Mouse (Mus musculus): ENCODE data around the gene Ddit4.

GRCm38 (mm10) chr10:59900939-59901338 lies 50.7 kb downstream of the Ddit4 start:
- TF ChIP-seq USF1 (IDR thresholded peaks at IDR 0.05; ENCODE audit: low read depth) (no peak), CTCF (IDR thresholded peaks at IDR 0.05; ENCODE audit: control insufficient read depth, insufficient read depth, insufficient read length) (no peak)

All from C2C12 (cell line).